ENCODE assay signal across 8 mouse cellular contexts in genomic region chr6:125096279-125096596, GRCm38 (mm10). TPM values are rescaled to one million over a fixed set of nuclear protein-coding genes. Genes with fewer than 3 reads are reported as not detected.
DNase-seq lines count a peak whose midpoint lies in the region; ATAC-seq and TF ChIP-seq lines count a peak whose summit lies in the region.

No protein-coding gene starts in this region.

- WGBS in liver, embryonic 12.5 days (ENCODE audit: insufficient replicate concordance), result 0% methylated on average over 21 of the region's 32 CpGs

- TF ChIP-seq POLR2A in testis, adult 2 months (IDR thresholded peaks at IDR 0.05; ENCODE audit: control insufficient read depth, low read depth, low read length), result no peak

- TF ChIP-seq CTCF in gastrocnemius, adult 2 months (IDR thresholded peaks at IDR 0.05), result no peak
- TF ChIP-seq CTCF in testis, adult 2 months (IDR thresholded peaks at IDR 0.05; ENCODE audit: control insufficient read depth, insufficient read depth, insufficient replicate concordance, low read depth, low read length), result no peak

- peak overlapping the region; percentile 94 for H3K27ac ChIP-seq in gastrocnemius, adult 2 months
- H3K27ac ChIP-seq in testis, adult 2 months (ENCODE audit: control insufficient read depth, insufficient read depth, low read depth, low read length), result peak overlapping the region; percentile 91
- H3K27ac ChIP-seq in liver, embryonic 12.5 days, result peak overlapping the region; percentile 95

- intact Hi-C loops in gastrocnemius, adult 2 months (cut with DNase I), result loop anchor here (5.0 kb wide), 1 partner anchor 36 kb away; the partner anchor contains the start of gene Nop2
- intact Hi-C loops in gastrocnemius, postnatal 36 days (cut with DNase I), result no loop called here

- no peak for DNase-seq in gastrocnemius, adult 2 months
- no peak for DNase-seq in gastrocnemius, postnatal 36 days
- DNase-seq in testis, postnatal 14 days (ENCODE audit: low spot score), result no peak
- no peak for DNase-seq in adrenal gland, adult 2 months
- DNase-seq in layer of hippocampus, adult 18-20 months (ENCODE audit: low spot score in 2 of 2), result no peak
- no peak for DNase-seq in adrenal gland, adult 18-20 months (ENCODE audit: low spot score in 2 of 2)

- no peaks in the 10 kb centered on the region; the same call in 1 of the 2 replicates for H3K36me3 ChIP-seq in testis, adult 2 months (ENCODE audit: control insufficient read depth, insufficient read depth, low read length)
- H3K36me3 ChIP-seq in liver, embryonic 12.5 days, result peaks cover 36% of the 10 kb centered on the region

- H3K4me1 ChIP-seq in testis, adult 2 months (ENCODE audit: control insufficient read depth, insufficient read depth, low read length), result peaks cover 26% of the 10 kb centered on the region
- peaks cover 56% of the 10 kb centered on the region for H3K4me1 ChIP-seq in liver, embryonic 12.5 days

- H3K27me3 ChIP-seq in testis, adult 2 months (ENCODE audit: control insufficient read depth, insufficient read depth, low read length), result no peaks in the 10 kb centered on the region
- no peaks in the 10 kb centered on the region for H3K27me3 ChIP-seq in liver, embryonic 12.5 days (replicated peaks)

- peak; percentile 55 for ATAC-seq in liver, embryonic 12.5 days

- H3K9me3 ChIP-seq in liver, embryonic 12.5 days (replicated peaks), result no peaks in the 10 kb centered on the region

- H3K4me3 ChIP-seq in gastrocnemius, adult 2 months, result peak overlapping the region; percentile 98
- peak overlapping the region; percentile 95 for H3K4me3 ChIP-seq in testis, adult 2 months (ENCODE audit: control insufficient read depth, low read depth, low read length)
- H3K4me3 ChIP-seq in liver, embryonic 12.5 days, result peak overlapping the region; percentile 98

- peak overlapping the region; percentile 99 for H3K4me2 ChIP-seq in liver, embryonic 12.5 days

- peak overlapping the region; percentile 96 for H3K9ac ChIP-seq in liver, embryonic 12.5 days

RNA-seq across cellular contexts. Expression of gene Chd4, which starts 0.5 kb away (rescaled TPM):
- 10 to 100 TPM; 68.8 to 71.2 TPM for total RNA-seq in gastrocnemius, adult 2 months (2021)
- total RNA-seq in gastrocnemius, postnatal 36 days (2021), result 10 to 100 TPM; 67.6 to 72.2 TPM
- polyA plus RNA-seq in testis, adult 2 months (2012; rRNA removed), result 42.5 and 43.0 TPM in 2 replicates
- polyA plus RNA-seq in liver, embryonic 12.5 days (2016; fragmentation: Nextera tagmentation; extraction: Ambion mirVana), result 38.3 and 40.5 TPM in 2 replicates
- 100 to 1,000 TPM; 139 to 156 TPM for total RNA-seq in adrenal gland, adult 2 months (2021)
- 54.1 and 58.1 TPM in 2 replicates for polyA plus RNA-seq in adrenal gland, adult 2 months (2012; rRNA removed)
- 100 to 1,000 TPM; 153 to 176 TPM for total RNA-seq in layer of hippocampus, adult 18-20 months (2021)
- total RNA-seq in adrenal gland, adult 18-20 months (2021), result 100 to 1,000 TPM; 150 to 190 TPM

RNA-seq across cellular contexts. Expression of gene Lpar5, which starts 28.5 kb away (rescaled TPM):
- not detected for total RNA-seq in gastrocnemius, adult 2 months (2021)
- not detected for total RNA-seq in gastrocnemius, postnatal 36 days (2021)
- polyA plus RNA-seq in testis, adult 2 months (2012; rRNA removed), result 0.31 and 0.32 TPM in 2 replicates
- polyA plus RNA-seq in liver, embryonic 12.5 days (2016; fragmentation: Nextera tagmentation; extraction: Ambion mirVana), result 1.9 and 2.2 TPM in 2 replicates
- under 1 TPM; 0.61 to 0.83 TPM for total RNA-seq in adrenal gland, adult 2 months (2021)
- 3.1 and 4.3 TPM in 2 replicates for polyA plus RNA-seq in adrenal gland, adult 2 months (2012; rRNA removed)
- total RNA-seq in layer of hippocampus, adult 18-20 months (2021), result under 1 TPM; 0.56 to 0.87 TPM
- total RNA-seq in adrenal gland, adult 18-20 months (2021), result under 1 TPM; 0.40 to 0.93 TPM

RNA-seq across cellular contexts. Expression of gene Nop2, which starts 35.5 kb away (rescaled TPM):
- total RNA-seq in gastrocnemius, adult 2 months (2021), result 10 to 100 TPM; 17.9 to 18.1 TPM
- total RNA-seq in gastrocnemius, postnatal 36 days (2021), result 10 to 100 TPM; 14.6 to 19.0 TPM
- 24.5 and 26.2 TPM in 2 replicates for polyA plus RNA-seq in testis, adult 2 months (2012; rRNA removed)
- 83.1 and 85.3 TPM in 2 replicates for polyA plus RNA-seq in liver, embryonic 12.5 days (2016; fragmentation: Nextera tagmentation; extraction: Ambion mirVana)
- 10 to 100 TPM; 40.9 to 51.7 TPM for total RNA-seq in adrenal gland, adult 2 months (2021)
- 8.0 and 12.0 TPM in 2 replicates for polyA plus RNA-seq in adrenal gland, adult 2 months (2012; rRNA removed)
- total RNA-seq in layer of hippocampus, adult 18-20 months (2021), result 10 to 100 TPM; 31.3 to 32.4 TPM
- total RNA-seq in adrenal gland, adult 18-20 months (2021), result 10 to 100 TPM; 51.6 to 61.3 TPM

RNA-seq across cellular contexts. Expression of gene Acrbp, which starts 46.7 kb away (rescaled TPM):
- 1 to 10 TPM; 2.4 to 4.5 TPM for total RNA-seq in gastrocnemius, adult 2 months (2021)
- 1 to 10 TPM; 2.5 to 2.7 TPM for total RNA-seq in gastrocnemius, postnatal 36 days (2021)
- 1,698 and 1,947 TPM in 2 replicates for polyA plus RNA-seq in testis, adult 2 months (2012; rRNA removed)
- polyA plus RNA-seq in liver, embryonic 12.5 days (2016; fragmentation: Nextera tagmentation; extraction: Ambion mirVana), result 2.8 and 3.7 TPM in 2 replicates
- total RNA-seq in adrenal gland, adult 2 months (2021), result 10 to 100 TPM in 1 of 2 experiments, 1 to 10 TPM in 1; 4.4 to 12.2 TPM
- polyA plus RNA-seq in adrenal gland, adult 2 months (2012; rRNA removed), result 14.0 and 15.9 TPM in 2 replicates
- total RNA-seq in layer of hippocampus, adult 18-20 months (2021), result 10 to 100 TPM; 15.7 to 17.7 TPM
- total RNA-seq in adrenal gland, adult 18-20 months (2021), result 1 to 10 TPM; 7.8 to 9.6 TPM

RNA-seq across cellular contexts. Expression of gene Iffo1, which starts 48.8 kb away (rescaled TPM):
- total RNA-seq in gastrocnemius, adult 2 months (2021), result 1 to 10 TPM; 7.8 to 9.4 TPM
- total RNA-seq in gastrocnemius, postnatal 36 days (2021), result 10 to 100 TPM; 11.6 to 12.3 TPM
- polyA plus RNA-seq in testis, adult 2 months (2012; rRNA removed), result 60.9 and 62.9 TPM in 2 replicates
- 6.6 and 7.3 TPM in 2 replicates for polyA plus RNA-seq in liver, embryonic 12.5 days (2016; fragmentation: Nextera tagmentation; extraction: Ambion mirVana)
- total RNA-seq in adrenal gland, adult 2 months (2021), result 10 to 100 TPM; 13.8 to 21.4 TPM
- polyA plus RNA-seq in adrenal gland, adult 2 months (2012; rRNA removed), result 73.1 and 80.0 TPM in 2 replicates
- total RNA-seq in layer of hippocampus, adult 18-20 months (2021), result 10 to 100 TPM; 63.0 to 69.1 TPM
- total RNA-seq in adrenal gland, adult 18-20 months (2021), result 10 to 100 TPM; 19.4 to 20.4 TPM
